Mouse (Mus musculus): ENCODE data around the gene Pum3.
A peak's percentile ranks its signal among the peaks of the same experiment; 100 is the strongest.
"Not testable (repeated sequence)": the region's sequence is repeated elsewhere in the genome, so short reads cannot be mapped to it uniquely, and the experiment has no call there.

Pum3 gene

GRCm38 (mm10) chr19:27392431-27392830, 37.2 kb downstream of the Pum3 start:
- no peak for DNase-seq (ENCODE audit: low spot score)

- no peak for DNase-seq (ENCODE audit: low spot score)
Measured at GRCm38 (mm10) chr19:27391344-27391743, 38.3 kb downstream of the Pum3 start.

GRCm38 (mm10) chr19:27389566-27389965, 40.1 kb downstream of the Pum3 start:
- DNase-seq (ENCODE audit: low spot score) = not testable (repeated sequence)

GRCm38 (mm10) chr19:27385304-27385703, 44.3 kb downstream of the Pum3 start:
- no peak for DNase-seq (ENCODE audit: low spot score)

- DNase-seq (ENCODE audit: low spot score) = no peak
Measured at GRCm38 (mm10) chr19:27383266-27383665, 46.4 kb downstream of the Pum3 start.

GRCm38 (mm10) chr19:27382131-27382530, 47.5 kb downstream of the Pum3 start:
- DNase-seq (ENCODE audit: low spot score) = no peak

GRCm38 (mm10) chr19:27379712-27380401, 49.8 kb downstream of the Pum3 start:
- DNase-seq (ENCODE audit: low spot score) = no peak

GRCm38 (mm10) chr19:27370784-27371183, 58.8 kb downstream of the Pum3 start:
- no peak for DNase-seq (ENCODE audit: low spot score)

GRCm38 (mm10) chr19:27370174-27370573, 59.5 kb downstream of the Pum3 start:
- no peak for DNase-seq (ENCODE audit: low spot score)

- DNase-seq (ENCODE audit: low spot score) = no peak
Measured at GRCm38 (mm10) chr19:27369461-27370135, 60.0 kb downstream of the Pum3 start.

GRCm38 (mm10) chr19:27366113-27366746, 63.4 kb downstream of the Pum3 start:
- DNase-seq (ENCODE audit: low spot score) = no peak

- peak; percentile 18 for DNase-seq (ENCODE audit: low spot score)
Measured at GRCm38 (mm10) chr19:27364521-27364931, 65.1 kb downstream of the Pum3 start.

GRCm38 (mm10) chr19:27363891-27364290, 65.7 kb downstream of the Pum3 start:
- no peak for DNase-seq (ENCODE audit: low spot score)

- DNase-seq (ENCODE audit: low spot score) = no peak
Measured at GRCm38 (mm10) chr19:27360381-27360780, 69.2 kb downstream of the Pum3 start.

- DNase-seq (ENCODE audit: low spot score) = no peak
Measured at GRCm38 (mm10) chr19:27351700-27352099, 77.9 kb downstream of the Pum3 start.

GRCm38 (mm10) chr19:27346501-27346900, 83.1 kb downstream of the Pum3 start:
- no peak for DNase-seq (ENCODE audit: low spot score)

All from urinary bladder, postnatal 25 days (tissue).